In the genomic region with DNA sequence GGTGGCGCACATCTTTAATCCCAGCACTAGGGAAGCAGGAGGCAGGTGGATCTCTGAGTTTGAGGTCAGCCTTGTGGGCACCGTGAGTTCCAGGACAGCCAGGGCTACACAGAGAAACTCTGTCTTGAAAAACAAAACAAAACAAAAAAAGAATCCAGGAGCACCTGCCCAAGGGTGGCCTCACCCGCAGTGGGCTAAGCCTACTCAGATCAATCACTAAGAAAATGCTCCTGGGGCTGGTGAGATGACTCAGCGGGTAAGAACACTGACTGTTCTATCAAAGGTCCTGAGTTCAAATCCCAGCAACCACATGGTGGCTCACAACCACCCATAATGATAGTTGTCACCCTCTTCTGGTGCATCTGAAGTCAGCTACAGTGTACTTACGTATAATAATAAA, we compare ENCODE assay signal across 50 mouse cellular contexts. TPM values are rescaled to one million over a fixed set of nuclear protein-coding genes. Genes with fewer than 3 reads are reported as not detected.
"Had no signal": no experiment of that assay in that cellular context is flagged by ENCODE, and none has a peak within 500 bp of the region (broad histone marks: within the 10 kb centered on the region; RNA-seq: fewer than 3 reads in every experiment).

No protein-coding gene starts in this region.

- H3K36me3 ChIP-seq: heart, embryonic 12.5 days; heart, embryonic 13.5 days; heart, embryonic 15.5 days; hindbrain, embryonic 10.5 days; hindbrain, embryonic 12.5 days; hindbrain, embryonic 13.5 days; hindbrain, embryonic 15.5 days; intestine, embryonic 15.5 days; kidney, embryonic 15.5 days had no signal

- H3K9ac ChIP-seq: heart, embryonic 12.5 days; heart, embryonic 13.5 days; heart, embryonic 15.5 days; hindbrain, embryonic 12.5 days; hindbrain, embryonic 13.5 days; hindbrain, embryonic 14.5 days; hindbrain, embryonic 15.5 days; intestine, embryonic 15.5 days; kidney, embryonic 15.5 days had no signal

- H3K4me3 ChIP-seq: heart, embryonic 12.5 days; heart, embryonic 13.5 days; heart, embryonic 15.5 days; hindbrain, embryonic 10.5 days; hindbrain, embryonic 12.5 days; hindbrain, embryonic 13.5 days; hindbrain, embryonic 15.5 days; intestine, embryonic 15.5 days; kidney, embryonic 15.5 days; layer of hippocampus, adult 2 months; left cerebral cortex, adult 2 months had no signal

- DNase-seq: heart, postnatal 10 days; heart, postnatal 36 days; heart, postnatal 4 days; kidney, adult 11 months; kidney, adult 18-20 months; kidney, adult 2 months; kidney, adult 8-10 months; kidney, adult 9 months; kidney, postnatal 10 days; kidney, postnatal 14 days; kidney, postnatal 25 days; kidney, postnatal 36 days; kidney, postnatal 4 days; layer of hippocampus, adult 9-11 months; layer of hippocampus, postnatal 36 days had no signal

- H3K9me3 ChIP-seq: heart, embryonic 12.5 days; heart, embryonic 13.5 days; heart, embryonic 15.5 days; hindbrain, embryonic 10.5 days; hindbrain, embryonic 12.5 days; hindbrain, embryonic 13.5 days; hindbrain, embryonic 15.5 days; intestine, embryonic 15.5 days; kidney, embryonic 15.5 days had no signal

- H3K27ac ChIP-seq: heart, embryonic 13.5 days; heart, embryonic 15.5 days; hindbrain, embryonic 10.5 days; hindbrain, embryonic 12.5 days; hindbrain, embryonic 13.5 days; hindbrain, embryonic 14.5 days; hindbrain, embryonic 15.5 days; hindbrain, postnatal 0 days; intestine, embryonic 15.5 days; kidney, embryonic 15.5 days; kidney, postnatal 0 days; layer of hippocampus, adult 2 months; left cerebral cortex, adult 2 months had no signal

- H3K4me1 ChIP-seq: heart, embryonic 12.5 days; intestine, embryonic 15.5 days had no signal

RNA-seq across cellular contexts. Expression of a gene that starts 45.3 kb away (rescaled TPM):
- total RNA-seq: heart, postnatal 10 days; heart, postnatal 25 days; heart, postnatal 36 days; heart, postnatal 4 days; hematopoietic stem cell, adult 5-6 weeks; hindbrain, postnatal 0 days; layer of hippocampus, adult 18-20 months; layer of hippocampus, adult 2 months; layer of hippocampus, adult 8-10 months; layer of hippocampus, postnatal 10 days; layer of hippocampus, postnatal 14 days; layer of hippocampus, postnatal 25 days; layer of hippocampus, postnatal 36 days; left cerebral cortex, adult 18-20 months; left cerebral cortex, adult 2 months; left cerebral cortex, adult 8-10 months had no signal
- polyA plus RNA-seq: heart, embryonic 11.5 days; heart, embryonic 12.5 days; heart, embryonic 13.5 days; heart, embryonic 14.5 days; heart, embryonic 15.5 days; heart, embryonic 16.5 days; heart, postnatal 0 days; hindbrain, embryonic 10.5 days; hindbrain, embryonic 12.5 days; hindbrain, embryonic 13.5 days; hindbrain, embryonic 14.5 days; hindbrain, embryonic 15.5 days; hindbrain, embryonic 16.5 days; hindbrain, postnatal 0 days; inflammation-experienced regulatory T-cells, adult 6 months; intestine, embryonic 14.5 days; intestine, embryonic 15.5 days; intestine, embryonic 16.5 days; intestine, postnatal 0 days; kidney, adult 2 months; kidney, embryonic 14.5 days; kidney, embryonic 15.5 days; kidney, embryonic 16.5 days; kidney, postnatal 0 days; large intestine, adult 2 months had no signal

RNA-seq across cellular contexts. Expression of a gene that starts 53.6 kb away (rescaled TPM):
- total RNA-seq: hematopoietic stem cell, adult 5-6 weeks had no signal
